Mouse (Mus musculus) gonadal fat pad, adult 2 months (tissue): ENCODE measurements around the gene 2510039O18Rik. TPM values are rescaled to one million over a fixed set of nuclear protein-coding genes. Genes with fewer than 3 reads are reported as not detected.
A peak's percentile ranks its signal among the peaks of the same experiment; 100 is the strongest.

Experiments used
- DNase-seq: peaks from one replicate; pipeline ENCODE4 v3.0.0-alpha.2; 2012; ENCODE audit warnings: low read depth
- polyA plus RNA-seq: library from polyadenylated mRNA; depleted of rRNA; stranded (reverse); fragments of >200 nt; gene quantifications from 2 replicates; pipeline ENCODE4 v1.2.3, GENCODE M21; 2012; rRNA removed

The 2510039O18Rik gene
- polyA plus RNA-seq, result 67.2 and 67.7 TPM in 2 replicates

GRCm38 (mm10) chr4:147940576-147941044 is at the start of gene 2510039O18Rik:
2510039O18Rik (plus strand) TSS chr4:147940895.
- no peak for DNase-seq

- no peak for DNase-seq
Observed at GRCm38 (mm10) chr4:147895815-147896330, 44.8 kb upstream of the 2510039O18Rik start.

- no peak for DNase-seq
Observed at GRCm38 (mm10) chr4:147896411-147896810, 44.3 kb upstream of the 2510039O18Rik start.

- no peak for DNase-seq
Observed at GRCm38 (mm10) chr4:147897348-147897747, 43.3 kb upstream of the 2510039O18Rik start.

GRCm38 (mm10) chr4:147900452-147900851 is 40.2 kb upstream of the 2510039O18Rik start:
- DNase-seq, result no peak

GRCm38 (mm10) chr4:147902906-147903500 is 37.7 kb upstream of the 2510039O18Rik start:
- DNase-seq, result no peak

GRCm38 (mm10) chr4:147903601-147904000 is 37.1 kb upstream of the 2510039O18Rik start:
- no peak for DNase-seq

- DNase-seq, result peak; percentile 51
Observed at GRCm38 (mm10) chr4:147904313-147905089, 36.2 kb upstream of the 2510039O18Rik start, which contains the start of gene Mfn2. Mfn2 (minus strand) TSS chr4:147904704.

- peak; percentile 57 for DNase-seq
Observed at GRCm38 (mm10) chr4:147905090-147905659, 35.5 kb upstream of the 2510039O18Rik start.

- DNase-seq, result peak; percentile 24
Observed at GRCm38 (mm10) chr4:147906230-147906629, 34.5 kb upstream of the 2510039O18Rik start.

- DNase-seq, result no peak
Observed at GRCm38 (mm10) chr4:147909486-147909885, 31.2 kb upstream of the 2510039O18Rik start.

GRCm38 (mm10) chr4:147918459-147919121 is 22.1 kb upstream of the 2510039O18Rik start:
- DNase-seq, result no peak

- DNase-seq, result no peak
Observed at GRCm38 (mm10) chr4:147920973-147921372, 19.7 kb upstream of the 2510039O18Rik start.

- no peak for DNase-seq
Observed at GRCm38 (mm10) chr4:147922341-147922740, 18.4 kb upstream of the 2510039O18Rik start.

GRCm38 (mm10) chr4:147927705-147928104 is 13.0 kb upstream of the 2510039O18Rik start:
- DNase-seq, result no peak

- no peak for DNase-seq
Observed at GRCm38 (mm10) chr4:147928136-147928535, 12.6 kb upstream of the 2510039O18Rik start.

GRCm38 (mm10) chr4:147928540-147928939 is 12.2 kb upstream of the 2510039O18Rik start:
- DNase-seq, result no peak

GRCm38 (mm10) chr4:147930946-147931345 is 9.7 kb upstream of the 2510039O18Rik start:
- DNase-seq, result no peak

GRCm38 (mm10) chr4:147934134-147934533 is 6.6 kb upstream of the 2510039O18Rik start:
- no peak for DNase-seq

- DNase-seq, result no peak
Observed at GRCm38 (mm10) chr4:147934611-147935010, 6.1 kb upstream of the 2510039O18Rik start.

GRCm38 (mm10) chr4:147935904-147936303 is 4.8 kb upstream of the 2510039O18Rik start:
- no peak for DNase-seq
